Mouse (Mus musculus) urinary bladder, postnatal 25 days (tissue): ENCODE data around the gene Gm5286.
"Not testable (repeated sequence)": the region's sequence is repeated elsewhere in the genome, so short reads cannot be mapped to it uniquely, and the experiment has no call there.

ENCODE experiments used
- DNase-seq: peaks from one replicate; pipeline ENCODE4 v3.0.0; 2022; ENCODE audit warnings: low spot score

Gene Gm5286

DNA sequence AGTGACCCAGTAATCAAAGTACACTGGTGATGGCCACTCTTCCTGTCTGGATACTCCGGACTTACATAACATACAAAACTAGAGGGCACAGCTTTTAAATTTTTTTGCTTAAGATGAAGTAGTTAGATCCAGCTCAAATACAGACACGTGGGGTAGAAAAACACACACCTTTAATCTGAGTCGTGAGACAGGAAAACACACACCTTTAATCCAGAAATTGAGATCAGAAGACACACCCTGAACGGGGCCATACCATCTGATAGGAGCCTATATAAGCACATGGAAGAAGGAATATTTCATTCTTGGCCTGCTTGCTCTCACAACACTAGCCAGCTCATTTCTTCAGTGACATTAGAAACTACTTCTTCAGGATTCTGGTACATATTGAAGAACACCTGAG is at the start of gene Gm5286:
Gene Gm5286, plus strand, starts transcription at position 301 of the 400 bp plus-strand sequence.
- not testable (repeated sequence) for DNase-seq

DNA sequence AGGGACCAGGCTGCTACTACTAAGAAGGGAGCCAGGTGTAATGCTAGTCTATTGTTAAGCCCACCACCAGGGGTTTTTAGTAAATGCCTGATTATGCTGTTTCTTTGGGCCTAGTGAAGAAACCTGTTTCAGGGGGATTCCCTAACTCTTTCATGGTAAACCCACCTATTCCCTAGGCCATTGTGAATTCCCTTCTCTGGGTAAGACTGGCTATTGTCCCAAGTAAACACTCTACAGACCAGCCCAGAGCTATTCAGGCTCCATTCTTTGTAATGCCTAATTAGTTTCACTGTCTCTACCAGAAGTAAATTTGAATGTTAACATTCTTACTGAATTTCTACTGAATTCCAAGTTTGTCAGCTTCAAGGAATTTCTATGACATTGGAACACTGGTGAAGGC is 29.2 kb upstream of the Gm5286 start:
- not testable (repeated sequence) for DNase-seq

DNA sequence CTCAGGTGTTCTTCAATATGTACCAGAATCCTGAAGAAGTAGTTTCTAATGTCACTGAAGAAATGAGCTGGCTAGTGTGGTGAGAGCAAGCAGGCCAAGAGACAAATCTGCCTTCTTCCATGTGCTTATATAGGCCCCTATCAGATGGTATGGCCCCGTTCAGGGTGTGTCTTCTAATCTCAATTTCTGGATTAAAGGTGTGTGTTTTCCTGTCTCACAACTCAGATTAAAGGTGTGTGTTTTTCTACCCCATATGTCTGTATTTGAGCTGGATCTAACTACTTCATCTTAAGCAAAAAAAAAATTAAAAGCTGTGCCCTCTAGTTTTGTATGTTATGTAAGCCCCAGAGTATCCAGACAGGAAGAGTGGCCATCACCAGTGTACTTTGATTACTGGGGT is 18.4 kb upstream of the Gm5286 start, which contains the start of gene Gm10696:
Gene Gm10696, minus strand, starts transcription at position 101 of the 400 bp plus-strand sequence.
- not testable (repeated sequence) for DNase-seq
